Mouse (Mus musculus): ENCODE measurements at regions not wholly inside any gene's neighbourhood (a gene's known extent, or its start where the extent isn't known, plus 50 kb on each side); places are given as distances from the start of the nearest gene placed in this dataset.

- DNase-seq (ENCODE audit: low read depth, low spot score), result peak; percentile 51
Measured at GRCm38 (mm10) chr2:96234613-96235012, 83.4 kb upstream of the Lrrc4c start.

DNA sequence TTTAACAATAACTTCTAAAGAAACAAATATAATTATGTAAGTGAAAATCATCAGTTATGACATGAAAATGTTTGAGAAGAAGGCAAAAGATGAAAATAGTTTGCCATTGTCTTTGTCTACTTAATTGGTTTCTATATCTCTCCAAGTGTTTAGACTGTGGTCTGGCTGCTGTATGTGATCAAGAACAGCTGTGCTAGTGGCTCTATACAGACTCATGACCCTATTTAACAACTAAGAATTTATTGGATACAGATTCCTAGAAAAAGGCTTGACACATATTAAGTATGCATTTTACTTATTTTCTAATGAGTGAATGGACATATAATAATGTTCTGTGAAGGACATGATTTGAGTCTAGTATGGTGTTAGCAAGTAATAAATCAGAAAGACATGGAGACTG is 78.7 kb upstream of the Lrrc4c start:
- DNase-seq (ENCODE audit: low read depth, low spot score), result no peak

DNA sequence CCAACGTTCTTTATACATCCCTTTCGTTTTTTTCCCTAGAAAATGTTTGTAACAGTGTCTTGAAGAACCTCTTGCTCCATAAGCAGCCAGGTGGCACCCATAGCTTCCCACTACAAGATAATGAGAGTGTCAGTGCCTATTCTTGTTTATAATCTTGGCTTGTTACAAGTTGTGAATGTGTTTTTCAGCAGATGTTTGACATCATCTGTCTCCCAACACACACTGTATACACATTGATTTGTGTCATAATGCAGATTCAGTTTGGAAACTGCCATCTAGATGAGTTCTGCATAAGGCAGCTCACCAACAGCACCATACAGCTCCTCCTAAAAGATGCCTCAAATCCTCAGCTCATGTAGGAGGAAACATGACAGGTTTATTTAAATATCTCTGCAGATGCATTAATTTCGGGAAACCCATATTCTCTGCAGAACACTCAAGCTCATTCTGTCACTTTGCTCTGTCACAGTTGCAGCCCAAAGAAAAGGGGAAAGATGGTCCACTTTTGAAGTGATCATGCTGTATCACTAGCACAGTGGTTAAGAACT is 77.4 kb upstream of the Lrrc4c start:
- DNase-seq (ENCODE audit: low read depth, low spot score), result peak; percentile 67

GRCm38 (mm10) chr2:96253661-96254060 is 64.3 kb upstream of the Lrrc4c start:
- DNase-seq (ENCODE audit: low read depth, low spot score), result no peak

DNA sequence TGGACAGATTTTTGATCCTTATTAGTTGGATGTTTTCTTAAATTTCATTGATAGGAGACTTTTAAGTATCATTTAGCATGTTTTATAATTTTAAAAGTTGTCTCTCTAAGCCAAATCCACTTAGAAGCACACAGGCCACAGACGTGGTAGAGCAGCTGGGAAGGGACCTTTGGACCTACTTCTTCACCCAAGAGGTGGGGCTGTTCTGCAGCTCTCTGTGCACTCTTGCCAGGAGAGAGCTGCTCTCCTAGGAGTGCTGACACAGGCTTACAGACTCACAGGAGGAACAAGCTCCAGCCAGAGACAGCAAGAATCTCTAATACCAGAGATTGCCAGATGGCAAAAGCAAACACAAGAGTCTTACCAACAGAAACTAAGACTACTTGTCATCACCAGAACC is 61.5 kb upstream of the Lrrc4c start:
- DNase-seq (ENCODE audit: low read depth, low spot score), result no peak

Data from brain, adult 2 months (tissue).